Mouse (Mus musculus) heart, postnatal 14 days (tissue): Measurements from ENCODE around the gene Stag3. TPM values are rescaled to one million over a fixed set of nuclear protein-coding genes. Genes with fewer than 3 reads are reported as not detected.

ENCODE experiments used
- DNase-seq, 2 experiments: peaks; one replicate each; pipeline ENCODE4 v3.0.0; 2021 to 2022
- intact Hi-C: fragments of 180-260 bp; cut with DNase I; formaldehyde crosslinking; loops from one replicate; pipeline ENCODE4 v1.15.1; 2025
- total RNA-seq, 2 experiments: library from RNA; stranded (reverse); gene quantifications; 2 replicates each; pipeline ENCODE4 v1.2.3; 2021

The Stag3 gene
- total RNA-seq, 2 experiments from 2014 or later, result 0.14 to 0.34 TPM

DNA sequence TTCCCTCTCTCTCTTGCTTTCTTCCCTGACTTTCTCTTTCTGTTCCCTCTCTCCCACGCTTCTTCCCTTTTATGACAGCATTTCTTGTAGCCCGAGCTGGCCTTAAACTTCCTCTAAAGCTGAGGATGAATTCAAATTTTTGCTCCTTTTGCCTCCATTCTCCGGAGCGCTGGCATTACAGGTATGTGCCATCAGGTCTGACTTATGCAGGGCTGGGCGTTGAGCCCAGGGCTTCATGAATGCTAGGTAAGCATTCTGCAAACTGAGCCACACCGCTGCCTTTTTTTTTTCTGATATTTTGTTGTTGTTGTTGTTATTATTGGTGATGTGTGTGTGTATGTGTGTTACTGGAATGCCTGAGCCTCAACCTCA is 15.8 kb upstream of the Stag3 start:
- intact Hi-C loops, result loop anchor here (5.0 kb wide), 1 partner anchor 188 kb away; no protein-coding TSS in a partner anchor
- DNase-seq, result no peak

DNA sequence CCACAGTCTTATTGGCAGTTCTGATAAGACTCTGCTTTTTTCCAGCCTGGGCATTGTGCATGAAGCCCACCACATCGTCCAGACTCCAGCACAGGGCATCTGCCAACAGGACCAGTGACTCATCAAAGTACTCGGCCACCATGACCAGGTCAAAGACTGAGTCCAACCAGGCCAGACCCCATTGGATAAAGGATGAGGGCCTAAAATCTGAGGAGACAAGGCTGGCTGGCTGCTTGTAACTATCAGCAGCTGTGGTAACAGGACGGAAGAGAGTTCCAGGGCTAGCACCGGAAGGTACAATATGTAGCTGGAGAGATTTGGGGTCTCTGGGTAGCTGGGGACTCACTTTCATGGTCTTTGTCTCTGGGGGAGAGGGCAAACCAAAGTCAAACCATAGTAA is 14.3 kb upstream of the Stag3 start:
- intact Hi-C loops, result no loop called here
- DNase-seq, result no peak

DNA sequence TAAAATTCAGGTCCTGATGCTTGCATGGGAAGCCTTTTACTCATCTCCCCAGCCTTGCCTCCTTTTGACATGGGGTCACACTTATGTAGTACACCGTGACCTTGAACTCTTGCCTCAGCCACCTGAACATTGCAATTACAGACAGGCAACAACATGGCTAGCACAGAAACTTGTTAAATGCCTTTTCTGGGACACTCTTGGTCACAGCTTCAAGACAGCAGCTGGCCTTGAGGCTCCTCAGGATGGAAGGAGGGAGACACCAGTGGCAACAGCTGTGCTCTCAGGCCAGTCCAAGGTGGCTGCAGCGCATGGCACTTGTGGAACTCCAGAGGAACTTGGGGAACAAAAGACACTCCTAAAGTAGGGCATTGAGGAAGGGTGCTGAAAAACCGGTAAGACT is 12.9 kb upstream of the Stag3 start:
- no peak for DNase-seq
- intact Hi-C loops, result no loop called here

DNA sequence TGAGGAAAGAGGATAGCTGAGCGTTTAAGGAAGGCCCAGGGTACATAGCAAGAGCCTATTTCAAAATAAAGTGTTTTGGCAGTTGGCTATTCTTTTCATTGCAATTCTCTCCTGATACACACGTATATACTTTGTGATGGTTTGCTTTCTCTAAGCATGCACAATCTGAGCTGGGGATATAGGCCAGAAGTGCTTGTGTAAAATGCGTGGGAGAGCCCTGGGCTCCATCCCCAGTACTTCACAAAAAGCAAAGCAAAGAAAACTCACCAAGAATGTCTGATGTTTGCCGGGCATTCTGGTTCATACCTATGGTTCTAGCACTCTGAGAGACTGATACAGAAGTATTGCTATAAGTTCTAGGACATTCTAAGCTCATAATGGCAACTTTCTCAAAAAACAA is 11.1 kb upstream of the Stag3 start:
- intact Hi-C loops, result no loop called here

DNA sequence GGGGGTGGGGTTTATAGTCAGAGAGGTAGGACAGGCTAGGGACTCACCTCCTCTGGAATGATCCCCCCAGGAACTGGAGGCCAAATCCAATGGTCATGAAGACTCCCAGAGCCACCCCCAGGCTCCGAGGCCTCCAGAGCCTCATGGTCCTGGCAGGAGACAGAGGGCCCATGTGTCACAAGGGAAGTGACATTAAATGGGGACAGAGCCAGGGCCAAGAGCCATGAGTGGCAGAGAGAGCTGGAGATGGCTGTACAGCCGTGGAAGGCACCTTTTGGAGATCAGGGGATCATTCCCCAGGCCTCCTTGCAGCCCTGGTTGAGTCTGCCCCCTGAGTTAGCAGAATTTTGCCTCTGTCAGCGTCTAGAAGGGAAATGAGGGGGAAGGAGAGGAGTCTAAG is 8.8 kb upstream of the Stag3 start:
- intact Hi-C loops, result no loop called here
- DNase-seq, result no peak

More for the DNA sequence above, 11.1 kb upstream of the Stag3 start:
- no peak for DNase-seq

DNA sequence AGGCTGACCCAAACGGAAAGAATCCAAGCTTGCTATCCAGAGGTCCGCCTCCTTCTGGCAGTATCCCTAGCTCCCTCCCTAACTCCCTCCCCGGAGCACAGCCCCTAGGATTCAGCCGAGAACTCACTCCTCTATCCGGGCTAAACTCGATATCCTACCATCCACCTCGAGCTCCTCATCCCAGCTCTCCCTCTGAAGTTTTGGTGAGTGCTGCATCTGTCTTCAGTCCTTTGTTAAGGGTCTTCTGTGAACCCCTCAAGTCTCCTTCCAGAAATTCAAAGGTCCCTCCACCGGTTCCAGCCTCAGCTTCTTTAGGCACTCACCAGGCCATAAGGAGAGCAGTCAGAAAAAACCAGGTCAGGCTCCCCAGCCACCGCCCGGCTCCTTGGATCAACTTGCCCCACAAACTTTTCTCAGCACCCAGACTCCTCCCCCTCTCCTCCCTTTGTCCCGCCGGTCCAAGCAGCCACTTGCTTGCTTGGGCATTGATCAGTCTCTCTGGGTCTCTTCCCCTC is 7.6 kb upstream of the Stag3 start, which contains the start of gene Gal3st4:
TSS of gene Gal3st4 (minus strand) at position 432 of the 515 bp plus-strand sequence.
- intact Hi-C loops, result no loop called here
- DNase-seq, result peak; percentile 34 to 50

DNA sequence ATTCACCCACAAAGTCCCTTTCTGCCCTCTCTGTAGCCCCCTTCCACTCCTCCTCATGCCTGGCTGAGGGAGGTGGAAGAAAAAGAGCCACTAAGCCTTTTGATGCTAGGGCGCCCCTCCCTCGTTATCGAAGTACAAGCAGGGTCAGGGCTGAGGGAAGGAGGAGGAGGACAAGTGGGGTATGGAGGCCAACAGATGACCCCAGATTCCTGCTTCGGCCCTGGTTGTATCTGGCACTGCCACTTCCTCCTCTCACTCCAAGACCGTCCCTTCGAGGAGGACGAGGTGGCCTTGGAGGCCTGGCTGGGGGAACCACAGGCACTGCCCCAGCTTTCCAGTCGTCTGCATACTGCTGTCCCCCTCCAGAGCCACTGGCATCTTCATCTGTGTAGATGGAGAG is 5.9 kb upstream of the Stag3 start:
- intact Hi-C loops, result no loop called here
- DNase-seq, result no peak

DNA sequence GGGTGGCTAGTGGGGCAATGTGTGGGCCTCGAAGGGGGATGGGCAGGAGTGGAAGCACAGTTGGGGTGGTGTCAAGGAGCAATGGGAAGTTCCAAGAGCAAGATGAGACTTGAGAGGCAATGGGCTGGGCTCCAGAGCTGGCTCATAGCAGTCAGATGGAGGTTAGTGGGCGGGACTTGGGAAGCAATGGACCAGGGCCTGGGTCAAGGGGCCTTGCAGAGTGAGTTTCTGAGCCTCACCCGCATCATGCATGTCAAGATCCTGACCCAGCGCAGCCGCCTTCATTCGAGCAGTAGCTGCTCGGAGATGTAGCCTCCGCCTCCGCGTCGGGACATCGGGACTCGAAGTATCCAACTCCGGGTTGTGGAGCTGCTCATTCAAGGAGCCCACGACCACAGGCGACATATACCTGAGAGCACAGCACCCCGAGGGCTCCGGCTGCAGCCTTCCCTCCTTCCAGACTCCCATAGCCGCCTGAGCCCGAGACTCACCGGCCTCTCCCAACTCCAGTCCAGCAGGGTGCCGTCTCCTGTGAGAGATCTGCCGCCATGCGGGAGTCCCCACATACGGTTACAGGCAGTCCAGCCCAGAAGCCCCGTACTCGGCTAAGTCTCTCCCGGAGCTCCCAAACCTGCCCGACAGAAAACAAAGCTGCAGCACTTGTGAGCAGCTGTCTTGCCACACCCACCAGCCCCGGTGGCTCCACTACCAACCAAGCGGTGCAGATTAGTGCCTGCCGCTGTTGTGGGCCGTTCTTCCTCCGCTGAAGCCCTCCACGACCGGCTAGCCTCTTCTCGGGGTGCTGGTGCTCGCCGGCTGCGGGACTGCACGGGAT is 4.6 kb upstream of the Stag3 start:
- no peak for DNase-seq
- intact Hi-C loops, result no loop called here

DNA sequence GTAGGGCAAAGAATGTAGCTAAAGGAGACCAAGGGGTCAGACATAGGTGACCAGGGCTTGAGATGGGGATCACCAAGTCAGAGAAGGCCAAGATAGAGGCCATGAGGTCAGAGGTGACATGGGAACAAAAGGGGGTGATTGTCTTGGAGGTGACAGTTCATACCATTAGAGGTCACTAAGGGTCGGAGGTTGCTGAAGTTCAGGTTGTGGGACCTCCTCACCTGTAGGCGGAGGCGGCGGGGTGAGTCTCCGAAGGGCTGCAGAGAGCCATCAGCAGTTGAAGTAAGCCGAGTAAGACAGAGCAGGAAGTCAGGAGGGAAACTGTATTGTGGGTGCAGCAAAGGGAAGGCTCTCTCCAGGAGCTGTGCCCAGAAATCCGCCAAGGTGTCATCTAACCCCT is 2.0 kb upstream of the Stag3 start:
- no peak for DNase-seq
- intact Hi-C loops, result no loop called here

DNA sequence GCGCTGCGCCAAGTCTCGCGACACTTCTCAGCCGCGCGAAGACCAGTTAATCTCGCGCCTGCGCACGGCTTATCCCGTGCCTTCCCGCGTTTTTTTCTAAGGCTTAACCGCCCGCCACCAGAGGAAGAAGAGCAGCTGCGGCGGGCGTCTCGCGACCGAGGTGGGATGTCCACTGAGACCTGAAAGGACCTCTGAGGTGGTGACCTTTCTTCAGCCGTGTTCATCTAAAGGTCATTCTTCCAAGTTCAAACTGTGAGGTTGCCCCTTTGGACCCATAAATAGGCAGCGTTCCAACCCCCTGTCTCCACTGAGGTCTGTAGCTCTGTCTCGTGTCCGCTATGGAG is 357 bp downstream of the Stag3 start:
- intact Hi-C loops, result no loop called here
- no peak for DNase-seq

DNA sequence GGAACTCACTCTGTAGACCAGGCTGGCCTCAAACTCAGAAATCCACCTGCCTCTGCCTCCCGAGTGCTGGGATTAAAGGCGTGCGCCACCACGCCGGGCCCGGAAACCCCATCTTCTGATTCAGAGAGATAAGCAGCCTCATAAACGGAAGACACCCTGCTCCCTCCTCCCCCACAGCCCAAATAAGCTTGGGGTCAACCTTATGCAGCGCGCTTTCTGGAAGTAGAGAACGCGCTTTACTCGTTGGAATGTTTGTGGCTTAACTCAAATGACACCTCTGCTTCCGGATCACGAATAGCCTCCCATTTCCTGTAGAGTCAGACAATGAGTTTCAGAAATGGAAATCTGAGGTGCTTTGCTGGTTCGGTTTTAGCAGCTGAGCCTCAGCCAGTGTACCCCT is 789 bp downstream of the Stag3 start:
- DNase-seq, result no peak
- intact Hi-C loops, result no loop called here

DNA sequence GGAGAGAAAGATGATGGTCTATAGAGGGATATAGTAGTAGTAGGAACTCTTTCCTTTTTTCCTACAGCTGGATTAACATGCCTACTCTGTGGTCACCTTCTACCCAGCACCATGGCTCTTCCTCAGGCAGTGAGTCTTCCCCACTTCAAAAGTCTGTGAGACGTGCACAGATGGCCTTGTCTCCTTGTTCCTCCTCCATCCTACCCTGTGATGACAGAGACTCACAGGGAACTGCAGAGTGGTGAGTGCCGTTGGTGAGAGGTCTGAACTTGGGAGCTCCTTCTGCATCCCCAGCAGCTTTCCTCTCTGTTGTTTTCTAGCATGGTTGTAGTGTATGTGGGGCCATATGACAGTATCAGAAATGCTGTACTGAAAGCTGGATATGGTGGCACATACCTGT is 1.8 kb downstream of the Stag3 start:
- intact Hi-C loops, result no loop called here
- no peak for DNase-seq

DNA sequence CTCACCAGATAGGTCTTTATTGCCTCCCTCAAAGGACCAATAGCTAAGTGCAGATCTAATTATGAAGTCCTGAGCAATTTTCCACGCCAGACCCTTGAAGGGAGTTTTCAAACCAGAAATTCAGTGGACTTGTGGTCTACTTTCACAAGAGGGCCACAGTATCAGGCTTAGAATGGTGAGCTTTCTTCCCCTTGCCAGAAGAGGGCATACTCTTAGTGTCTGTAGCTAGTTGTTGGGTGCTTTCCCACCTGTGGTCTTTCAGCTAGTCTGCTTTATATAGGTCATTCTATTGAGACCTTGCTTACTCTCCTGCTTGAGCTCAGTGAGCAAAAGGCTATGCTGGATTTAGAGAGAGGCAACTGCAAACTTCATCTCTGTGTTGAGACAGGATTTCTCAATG is 3.5 kb downstream of the Stag3 start:
- intact Hi-C loops, result no loop called here
- no peak for DNase-seq

DNA sequence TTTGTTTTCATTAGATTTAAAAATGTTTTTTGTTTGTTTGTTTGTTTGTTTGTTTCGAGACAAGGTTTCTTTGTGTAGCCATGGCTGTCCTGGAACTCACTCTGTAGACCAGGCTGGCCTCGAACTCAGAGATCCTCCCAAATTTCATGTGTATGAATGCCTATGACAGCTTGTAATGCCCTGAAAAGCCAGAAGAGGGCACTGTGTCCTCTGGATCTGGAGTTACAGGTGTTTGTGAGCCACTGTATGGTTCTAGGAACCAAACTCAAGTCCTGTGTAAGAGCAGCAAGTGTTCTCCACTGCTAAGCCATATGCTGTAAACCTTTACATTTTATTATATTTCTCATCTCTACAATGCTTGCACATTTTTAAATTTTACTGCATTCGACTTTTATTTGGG is 7.8 kb downstream of the Stag3 start:
- intact Hi-C loops, result no loop called here
- no peak for DNase-seq

DNA sequence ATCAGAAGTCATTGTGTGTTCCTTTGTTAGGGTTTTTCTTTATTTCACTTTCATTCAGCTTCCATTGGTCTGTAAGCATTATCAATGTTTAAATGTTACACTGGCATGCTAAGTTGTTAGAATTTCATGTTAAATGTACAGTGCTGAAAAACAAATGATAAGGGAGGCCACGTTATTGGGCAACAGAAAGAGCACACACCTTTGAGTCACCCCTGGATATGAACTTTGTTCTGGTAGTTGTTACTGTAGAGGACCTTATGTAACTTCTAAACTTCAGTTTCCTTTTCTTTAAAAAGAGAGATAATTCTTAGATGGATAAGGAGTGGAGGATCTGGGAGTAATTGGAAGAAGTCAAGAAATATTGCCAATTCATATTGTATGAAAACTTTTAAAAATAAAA is 11.6 kb downstream of the Stag3 start:
- DNase-seq, result no peak
- intact Hi-C loops, result no loop called here

DNA sequence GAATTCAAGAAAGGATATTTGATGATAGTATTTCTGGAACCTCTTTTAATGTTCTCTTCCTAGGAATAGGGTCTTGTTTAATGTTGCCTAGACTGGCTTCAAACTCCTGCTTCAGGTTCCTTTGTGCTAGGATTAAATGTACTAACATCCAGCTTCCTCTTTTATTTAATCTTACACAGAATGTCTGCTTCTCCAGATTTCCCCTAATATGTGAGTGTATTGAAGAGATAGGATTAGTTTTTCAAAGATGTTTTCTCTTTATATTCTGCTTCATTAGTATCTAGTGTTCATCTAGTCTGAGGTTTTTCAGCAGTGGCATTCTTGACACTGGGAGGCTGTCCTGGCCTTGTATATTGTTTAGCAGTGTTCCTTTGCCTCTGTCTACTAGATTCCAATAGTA is 14.1 kb downstream of the Stag3 start:
- intact Hi-C loops, result no loop called here
- no peak for DNase-seq

DNA sequence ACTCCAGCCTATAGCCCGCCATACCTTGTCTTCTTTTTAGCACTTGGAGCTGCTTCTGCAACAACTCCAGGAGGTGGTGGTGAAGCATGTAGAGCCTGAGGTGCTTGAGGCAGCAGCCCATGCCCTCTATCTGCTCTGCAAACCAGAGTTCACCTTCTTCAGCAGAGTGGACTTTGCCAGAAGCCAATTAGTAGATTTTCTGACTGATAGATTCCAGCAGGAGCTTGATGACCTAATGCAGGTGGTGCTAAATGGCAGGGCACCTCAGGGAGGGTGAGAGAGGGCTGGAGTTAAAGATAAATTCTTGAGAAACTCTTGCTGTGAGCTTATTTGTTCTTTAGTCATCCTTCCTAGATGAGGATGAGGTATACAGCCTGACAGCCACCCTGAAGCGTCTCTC is 19.6 kb downstream of the Stag3 start:
- intact Hi-C loops, result no loop called here

DNA sequence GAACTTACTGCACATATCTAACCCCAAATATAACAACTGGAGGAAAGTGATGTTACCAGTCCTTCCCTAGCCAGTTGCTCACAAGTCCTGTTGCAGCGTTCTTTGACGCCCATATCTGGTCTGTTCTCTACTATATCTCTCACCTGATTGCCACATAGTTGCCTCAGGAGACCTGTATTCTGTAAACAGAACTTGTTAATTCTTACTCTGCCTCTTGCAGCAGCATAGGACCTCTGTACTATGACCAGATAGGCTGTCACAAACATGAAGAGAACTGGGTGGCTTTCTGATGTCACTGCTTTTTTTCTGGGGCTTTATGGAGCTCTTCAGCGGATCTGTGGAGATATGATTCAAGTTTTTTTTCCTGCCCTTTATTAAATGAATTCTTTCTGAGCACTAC is 32.8 kb downstream of the Stag3 start:
- DNase-seq, result no peak
- intact Hi-C loops, result no loop called here

More for the DNA sequence above, 19.6 kb downstream of the Stag3 start:
- DNase-seq, result no peak

DNA sequence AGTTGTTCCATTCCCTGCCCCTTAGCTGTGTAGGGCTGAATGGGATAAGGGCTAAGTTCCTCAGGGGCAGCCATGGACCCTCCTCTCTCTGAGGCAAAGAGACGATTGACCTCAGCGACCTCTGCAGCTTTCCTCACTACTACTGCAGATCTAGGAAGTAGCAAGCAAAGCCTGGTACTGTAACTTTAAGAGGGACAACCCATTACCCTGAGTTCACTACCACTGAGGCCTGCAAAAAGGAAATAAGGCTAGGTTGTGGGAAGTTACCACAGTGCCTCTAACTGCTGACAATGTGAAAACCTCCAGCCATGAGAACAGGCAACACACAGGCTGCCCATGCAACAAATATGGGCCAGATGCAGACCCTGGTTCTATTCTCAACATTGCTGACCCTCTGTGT is 61.6 kb downstream of the Stag3 start, which contains the start of gene Pvrig:
TSS of gene Pvrig (plus strand) at position 301 of the 400 bp plus-strand sequence.
- intact Hi-C loops, result no loop called here
- no peak for DNase-seq

DNA sequence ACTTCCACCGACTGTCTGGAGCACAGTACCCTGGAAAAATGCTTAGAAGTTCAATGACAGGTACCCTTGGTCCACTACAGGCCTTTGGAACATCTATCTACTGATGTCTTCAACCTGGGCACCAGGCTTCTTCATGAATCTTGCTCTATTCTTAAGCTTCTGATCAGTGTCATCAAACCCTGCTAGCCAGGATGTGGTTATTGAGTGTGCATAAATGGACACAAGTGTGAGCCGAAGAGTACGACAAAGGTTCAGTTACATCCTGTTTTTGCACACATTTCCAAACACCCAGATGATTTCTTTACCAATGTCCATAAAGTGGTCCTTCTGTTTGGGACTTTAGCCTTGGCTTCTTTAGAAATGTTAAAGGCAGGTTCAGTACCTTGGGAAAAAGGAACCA is 63.2 kb downstream of the Stag3 start:
- intact Hi-C loops, result no loop called here
- no peak for DNase-seq
